Mouse (Mus musculus): ENCODE data around the gene Abhd2. TPM values are rescaled to one million over a fixed set of nuclear protein-coding genes. Genes with fewer than 3 reads are reported as not detected.

Abhd2 gene
- polyA plus RNA-seq, 1 experiment: 80.4 TPM

GRCm38 (mm10) chr7:79243236-79243635 lies 29.8 kb upstream of the Abhd2 start:
- TF ChIP-seq POLR2A (IDR thresholded peaks at IDR 0.05; ENCODE audit: low read depth, low read length): no peak
- TF ChIP-seq CTCF (IDR thresholded peaks at IDR 0.05; ENCODE audit: borderline replicate concordance, insufficient read depth, low read length): no peak

GRCm38 (mm10) chr7:79246039-79246670 lies 26.8 kb upstream of the Abhd2 start:
- H3K4me3 ChIP-seq (ENCODE audit: insufficient read depth, low read length): no peak overlapping the region

More at GRCm38 (mm10) chr7:79243236-79243635, 29.8 kb upstream of the Abhd2 start:
- Histone ChIP-seq H3K4me3 (ENCODE audit: insufficient read depth, low read length) (no peak overlapping the region), H3K4me1 (ENCODE audit: control insufficient read depth, insufficient read depth, low read length) (peaks cover 3% of the 10 kb centered on the region; the same call in 1 of the 2 replicates), H3K27ac (ENCODE audit: insufficient read depth, low read length) (peak overlapping the region; percentile 6; the same call in 1 of the 2 replicates)

GRCm38 (mm10) chr7:79247408-79247807 lies 25.6 kb upstream of the Abhd2 start:
- Histone ChIP-seq H3K27ac (ENCODE audit: insufficient read depth, low read length) (no peak overlapping the region), H3K4me3 (ENCODE audit: insufficient read depth, low read length) (no peak overlapping the region), H3K4me1 (ENCODE audit: control insufficient read depth, insufficient read depth, low read length) (peaks cover 3% of the 10 kb centered on the region; the same call in 1 of the 2 replicates)
- TF ChIP-seq CTCF (IDR thresholded peaks at IDR 0.05; ENCODE audit: borderline replicate concordance, insufficient read depth, low read length): no peak
- no peak for TF ChIP-seq POLR2A (IDR thresholded peaks at IDR 0.05; ENCODE audit: low read depth, low read length)

More at GRCm38 (mm10) chr7:79246039-79246670, 26.8 kb upstream of the Abhd2 start:
- TF ChIP-seq POLR2A (IDR thresholded peaks at IDR 0.05; ENCODE audit: low read depth, low read length) (no peak), CTCF (IDR thresholded peaks at IDR 0.05; ENCODE audit: borderline replicate concordance, insufficient read depth, low read length) (peak; percentile 97)
- Histone ChIP-seq H3K4me1 (ENCODE audit: control insufficient read depth, insufficient read depth, low read length) (peaks cover 3% of the 10 kb centered on the region; the same call in 1 of the 2 replicates), H3K27ac (ENCODE audit: insufficient read depth, low read length) (no peak overlapping the region)

GRCm38 (mm10) chr7:79247881-79248389 lies 25.1 kb upstream of the Abhd2 start:
- TF ChIP-seq POLR2A (IDR thresholded peaks at IDR 0.05; ENCODE audit: low read depth, low read length) (no peak), CTCF (IDR thresholded peaks at IDR 0.05; ENCODE audit: borderline replicate concordance, insufficient read depth, low read length) (no peak)
- Histone ChIP-seq H3K27ac (ENCODE audit: insufficient read depth, low read length) (no peak overlapping the region), H3K4me3 (ENCODE audit: insufficient read depth, low read length) (no peak overlapping the region), H3K4me1 (ENCODE audit: control insufficient read depth, insufficient read depth, low read length) (peaks cover 1% of the 10 kb centered on the region; the same call in 1 of the 2 replicates)

GRCm38 (mm10) chr7:79249581-79249980 lies 23.4 kb upstream of the Abhd2 start:
- Histone ChIP-seq H3K27ac (ENCODE audit: insufficient read depth, low read length) (no peak overlapping the region), H3K4me3 (ENCODE audit: insufficient read depth, low read length) (no peak overlapping the region), H3K4me1 (ENCODE audit: control insufficient read depth, insufficient read depth, low read length) (0 out of 2 replicates have a peak, but pooled peaks cover 2% of the 10 kb centered on the region)
- no peak for TF ChIP-seq POLR2A (IDR thresholded peaks at IDR 0.05; ENCODE audit: low read depth, low read length)
- no peak for TF ChIP-seq CTCF (IDR thresholded peaks at IDR 0.05; ENCODE audit: borderline replicate concordance, insufficient read depth, low read length)

- TF ChIP-seq POLR2A (IDR thresholded peaks at IDR 0.05; ENCODE audit: low read depth, low read length): no peak
- TF ChIP-seq CTCF (IDR thresholded peaks at IDR 0.05; ENCODE audit: borderline replicate concordance, insufficient read depth, low read length): no peak
- Histone ChIP-seq H3K4me1 (ENCODE audit: control insufficient read depth, insufficient read depth, low read length) (peaks cover 5% of the 10 kb centered on the region; the same call in 1 of the 2 replicates), H3K4me3 (ENCODE audit: insufficient read depth, low read length) (no peak overlapping the region), H3K27ac (ENCODE audit: insufficient read depth, low read length) (no peak overlapping the region)
Observed at GRCm38 (mm10) chr7:79254248-79254888, 18.6 kb upstream of the Abhd2 start.

GRCm38 (mm10) chr7:79255350-79255749 lies 17.6 kb upstream of the Abhd2 start:
- Histone ChIP-seq H3K4me3 (ENCODE audit: insufficient read depth, low read length) (no peak overlapping the region), H3K27ac (ENCODE audit: insufficient read depth, low read length) (peak overlapping the region; percentile 56), H3K4me1 (ENCODE audit: control insufficient read depth, insufficient read depth, low read length) (peaks cover 5% of the 10 kb centered on the region; the same call in 1 of the 2 replicates)
- TF ChIP-seq POLR2A (IDR thresholded peaks at IDR 0.05; ENCODE audit: low read depth, low read length) (no peak), CTCF (IDR thresholded peaks at IDR 0.05; ENCODE audit: borderline replicate concordance, insufficient read depth, low read length) (no peak)

GRCm38 (mm10) chr7:79255752-79256151 lies 17.2 kb upstream of the Abhd2 start:
- no peak overlapping the region for H3K4me3 ChIP-seq (ENCODE audit: insufficient read depth, low read length)
- peak overlapping the region; percentile 56 for H3K27ac ChIP-seq (ENCODE audit: insufficient read depth, low read length)
- H3K4me1 ChIP-seq (ENCODE audit: control insufficient read depth, insufficient read depth, low read length): peaks cover 5% of the 10 kb centered on the region; the same call in 1 of the 2 replicates
- no peak for TF ChIP-seq POLR2A (IDR thresholded peaks at IDR 0.05; ENCODE audit: low read depth, low read length)
- TF ChIP-seq CTCF (IDR thresholded peaks at IDR 0.05; ENCODE audit: borderline replicate concordance, insufficient read depth, low read length): peak; percentile 31; the same call in 1 of the 2 replicates

GRCm38 (mm10) chr7:79256716-79257115 lies 16.3 kb upstream of the Abhd2 start:
- Histone ChIP-seq H3K4me1 (ENCODE audit: control insufficient read depth, insufficient read depth, low read length) (peaks cover 5% of the 10 kb centered on the region; the same call in 1 of the 2 replicates), H3K4me3 (ENCODE audit: insufficient read depth, low read length) (no peak overlapping the region), H3K27ac (ENCODE audit: insufficient read depth, low read length) (no peak overlapping the region)
- TF ChIP-seq CTCF (IDR thresholded peaks at IDR 0.05; ENCODE audit: borderline replicate concordance, insufficient read depth, low read length) (no peak), POLR2A (IDR thresholded peaks at IDR 0.05; ENCODE audit: low read depth, low read length) (no peak)
